Mouse (Mus musculus): Measurements from ENCODE around the gene Clip3.

Gene Clip3

GRCm38 (mm10) chr7:30328379-30328778, 36.9 kb downstream of the Clip3 start:
- no peak for DNase-seq

GRCm38 (mm10) chr7:30331887-30332286, 40.4 kb downstream of the Clip3 start:
- DNase-seq = peak; percentile 86

GRCm38 (mm10) chr7:30332622-30333259, 41.2 kb downstream of the Clip3 start:
- no peak for DNase-seq

GRCm38 (mm10) chr7:30333436-30333835, 41.9 kb downstream of the Clip3 start:
- DNase-seq = peak; percentile 73

- DNase-seq = no peak
These were observed 43.0 kb downstream of the Clip3 start for GRCm38 (mm10) chr7:30334563-30334962.

- DNase-seq = no peak
These were observed 44.2 kb downstream of the Clip3 start for GRCm38 (mm10) chr7:30335688-30336087.

- peak; percentile 88 for DNase-seq
These were observed 44.9 kb downstream of the Clip3 start for GRCm38 (mm10) chr7:30336384-30336783.

- no peak for DNase-seq
These were observed 48.0 kb downstream of the Clip3 start for GRCm38 (mm10) chr7:30339432-30340109.

- DNase-seq = no peak
These were observed 55.3 kb downstream of the Clip3 start for GRCm38 (mm10) chr7:30346635-30347379.

- peak; percentile 84 for DNase-seq
These were observed 56.3 kb downstream of the Clip3 start for GRCm38 (mm10) chr7:30347828-30348227.

- no peak for DNase-seq
These were observed 61.8 kb downstream of the Clip3 start for GRCm38 (mm10) chr7:30353279-30353822.

GRCm38 (mm10) chr7:30354059-30354458, 62.5 kb downstream of the Clip3 start:
- DNase-seq = no peak
